Mouse (Mus musculus) forebrain, embryonic 11.5 days (tissue): ENCODE results near the gene Bex2. TPM values are rescaled to one million over a fixed set of nuclear protein-coding genes. Genes with fewer than 3 reads are reported as not detected.
"Not testable (repeated sequence)": the region's sequence is repeated elsewhere in the genome, so short reads cannot be mapped to it uniquely, and the experiment has no call there.

ENCODE experiments used
- ATAC-seq: fragments of 200-750 bp; cut with Nextera tagmentation; replicated peaks from 2 replicates; pipeline ENCODE4 v1.8.0; 2017; ENCODE audit warnings: moderate TSS enrichment; ENCODE audit not compliant: low FRiP score
- DNase-seq: peaks from one replicate; pipeline ENCODE4 v3.0.0-alpha.2; 2017; ENCODE audit warnings: low spot score
- H3K27ac ChIP-seq: fragments of 300-500 bp; sonication (generic); 2 replicates; pipeline ENCODE4 v1.5.1; 2014; ENCODE audit warnings: low read depth, low read length
- H3K27me3 ChIP-seq: fragments of 300-500 bp; sonication (generic); 2 replicates; pipeline ENCODE4 v1.6.1; 2014; ENCODE audit warnings: mild to moderate bottlenecking, low read length, mixed read lengths; ENCODE audit not compliant: control insufficient read depth, insufficient read depth
- H3K36me3 ChIP-seq: fragments of 300-500 bp; sonication (generic); 2 replicates; pipeline ENCODE4 v1.6.1; 2014; ENCODE audit warnings: mild to moderate bottlenecking, low read length, moderate library complexity, mixed read lengths; ENCODE audit not compliant: control insufficient read depth, insufficient read depth
- H3K4me1 ChIP-seq: fragments of 300-500 bp; sonication (generic); replicated peaks from 2 replicates; pipeline ENCODE4 v1.6.1; 2014; ENCODE audit warnings: low read length, mixed read lengths; ENCODE audit not compliant: control insufficient read depth, insufficient read depth
- H3K4me2 ChIP-seq: fragments of 300-500 bp; sonication (generic); 2 replicates; pipeline ENCODE4 v1.6.1; 2014; ENCODE audit warnings: low read depth, mild to moderate bottlenecking, low read length, moderate library complexity, mixed read lengths; ENCODE audit not compliant: severe bottlenecking
- H3K4me3 ChIP-seq: fragments of 300-500 bp; sonication (generic); 2 replicates; pipeline ENCODE4 v1.5.1; 2014; ENCODE audit warnings: low read depth, low read length
- H3K9ac ChIP-seq: fragments of 300-500 bp; sonication (generic); 2 replicates; pipeline ENCODE4 v1.6.1; 2014; ENCODE audit warnings: low read length
- H3K9me3 ChIP-seq: fragments of 300-500 bp; sonication (generic); 2 replicates; pipeline ENCODE4 v1.6.1; 2016; ENCODE audit warnings: low read length, mixed read lengths; ENCODE audit not compliant: control insufficient read depth
- WGBS: fragments of 180-500 bp; shearing (Covaris S2); extraction: QIAGEN DNeasy Blood & Tissue Kit; methylation state at CpG from one replicate; pipeline ENCODE4 v1.1.7; 2014; 5-methylcytosine and 5-hydroxymethylcytosine counted together
- polyA plus RNA-seq: library from polyadenylated mRNA; unstranded; fragments of >200 nt; fragmentation: Nextera tagmentation; extraction: Ambion mirVana; gene quantifications from 2 replicates; pipeline ENCODE4 v1.2.1, GENCODE M21; 2014

Bex2 gene
- polyA plus RNA-seq, 1 experiment from 2014 or later: 302 TPM

- no peak for ATAC-seq
- WGBS: 87% methylated on average over 9 of the region's 9 CpGs
- H3K36me3 ChIP-seq: no peaks in the 10 kb centered on the region
- H3K9ac ChIP-seq: no peak within 1 kb of the TSS
- no peak within 1 kb of the TSS for H3K4me3 ChIP-seq
- no peaks in the 10 kb centered on the region for H3K9me3 ChIP-seq
- DNase-seq: no peak
- H3K27me3 ChIP-seq: peaks cover 2% of the 10 kb centered on the region; the same call in 1 of the 2 replicates
- no peak within 1 kb of the TSS for H3K4me2 ChIP-seq
- H3K4me1 ChIP-seq: no peaks in the 10 kb centered on the region
- H3K27ac ChIP-seq: no peak within 1 kb of the TSS
These were observed 17.1 kb upstream of the Bex2 start, which contains the start of gene Nxf3 for GRCm38 (mm10) chrX:136085155-136085554. Gene Nxf3, minus strand, starts transcription at chrX:136085255.

GRCm38 (mm10) chrX:136067201-136067991, 640 bp downstream of the Bex2 start:
- ATAC-seq: peak; percentile 71
- not testable (repeated sequence) for H3K27me3 ChIP-seq, H3K27ac ChIP-seq, H3K36me3 ChIP-seq, H3K9me3 ChIP-seq, H3K4me1 ChIP-seq
- H3K4me3 ChIP-seq: peak overlapping the region; percentile 34
- 19% methylated on average over 14 of the region's 48 CpGs for WGBS
- DNase-seq: peak; percentile 62
- H3K4me2 ChIP-seq: peak overlapping the region; percentile 31; the same call in 1 of the 2 replicates
- H3K9ac ChIP-seq: peak overlapping the region; percentile 58

GRCm38 (mm10) chrX:136060698-136061097, 7.3 kb downstream of the Bex2 start:
- WGBS: 89% methylated on average over 1 of the region's 1 CpGs
- no peaks in the 10 kb centered on the region for H3K36me3 ChIP-seq
- no peaks in the 10 kb centered on the region for H3K27me3 ChIP-seq
- ATAC-seq (no peak), DNase-seq (no peak)
- H3K9ac ChIP-seq: no peak overlapping the region
- H3K4me1 ChIP-seq: no peaks in the 10 kb centered on the region
- H3K9me3 ChIP-seq: no peaks in the 10 kb centered on the region
- H3K4me3 ChIP-seq: no peak overlapping the region
- no peak overlapping the region for H3K27ac ChIP-seq
- H3K4me2 ChIP-seq: no peak overlapping the region

- no peak overlapping the region for H3K4me2 ChIP-seq
These were observed 16.8 kb downstream of the Bex2 start for GRCm38 (mm10) chrX:136051219-136051618.

GRCm38 (mm10) chrX:136047528-136047927, 20.5 kb downstream of the Bex2 start:
- Histone ChIP-seq H3K4me1 (no peaks in the 10 kb centered on the region), H3K27ac (no peak overlapping the region), H3K4me2 (no peak overlapping the region), H3K9me3 (no peaks in the 10 kb centered on the region), H3K36me3 (no peaks in the 10 kb centered on the region), H3K27me3 (no peaks in the 10 kb centered on the region), H3K4me3 (no peak overlapping the region), H3K9ac (no peak overlapping the region)
- DNase-seq (peak; percentile 58), ATAC-seq (no peak)
- WGBS: 23% methylated on average over 5 of the region's 5 CpGs

More at GRCm38 (mm10) chrX:136051219-136051618, 16.8 kb downstream of the Bex2 start:
- Histone ChIP-seq H3K4me1 (no peaks in the 10 kb centered on the region), H3K9me3 (no peaks in the 10 kb centered on the region), H3K27me3 (0 out of 2 replicates have a peak, but pooled peaks cover 2% of the 10 kb centered on the region), H3K4me3 (no peak overlapping the region), H3K36me3 (no peaks in the 10 kb centered on the region), H3K27ac (no peak overlapping the region), H3K9ac (no peak overlapping the region)
- no peak for DNase-seq
- WGBS: 77% methylated on average over 2 of the region's 2 CpGs
- no peak for ATAC-seq

- Histone ChIP-seq H3K4me1 (no peaks in the 10 kb centered on the region), H3K9me3 (no peaks in the 10 kb centered on the region), H3K9ac (no peak overlapping the region), H3K4me3 (no peak overlapping the region), H3K27ac (no peak overlapping the region), H3K4me2 (no peak overlapping the region), H3K27me3 (no peaks in the 10 kb centered on the region), H3K36me3 (no peaks in the 10 kb centered on the region)
- DNase-seq (no peak), ATAC-seq (no peak)
- WGBS: 88% methylated on average over 1 of the region's 1 CpGs
These were observed 24.3 kb downstream of the Bex2 start for GRCm38 (mm10) chrX:136043726-136044125.

GRCm38 (mm10) chrX:136032799-136033763, 35.0 kb downstream of the Bex2 start, which contains the start of gene Arxes1:
Gene Arxes1, plus strand, starts transcription at chrX:136033367.
- H3K9me3 ChIP-seq, H3K36me3 ChIP-seq, H3K4me1 ChIP-seq, H3K27me3 ChIP-seq, H3K27ac ChIP-seq, H3K9ac ChIP-seq: not testable (repeated sequence)
- Histone ChIP-seq H3K4me2 (peak within 1 kb of the TSS; percentile 33; the same call in 1 of the 2 replicates), H3K4me3 (peak within 1 kb of the TSS; percentile 16)
- 5% methylated on average over 11 of the region's 49 CpGs for WGBS
- peak; percentile 91 for ATAC-seq
- DNase-seq: peak; percentile 51

- Histone ChIP-seq H3K9ac (no peak overlapping the region), H3K27me3 (no peaks in the 10 kb centered on the region), H3K4me2 (no peak overlapping the region), H3K4me3 (no peak overlapping the region), H3K27ac (no peak overlapping the region), H3K9me3 (no peaks in the 10 kb centered on the region), H3K36me3 (no peaks in the 10 kb centered on the region), H3K4me1 (no peaks in the 10 kb centered on the region)
- 79% methylated on average over 1 of the region's 1 CpGs for WGBS
- no peak for ATAC-seq
- DNase-seq: no peak
These were observed 37.7 kb downstream of the Bex2 start for GRCm38 (mm10) chrX:136030331-136030730.
